Mouse (Mus musculus) embryonic fibroblast, embryonic 13.5 days (primary cell): ENCODE data around the gene Rab5if. TPM values are rescaled to one million over a fixed set of nuclear protein-coding genes. Genes with fewer than 3 reads are reported as not detected.
A peak's percentile ranks its signal among the peaks of the same experiment; 100 is the strongest.
"Not testable (repeated sequence)": the region's sequence is repeated elsewhere in the genome, so short reads cannot be mapped to it uniquely, and the experiment has no call there.

ENCODE experiments used
- H3K27ac ChIP-seq: 2 replicates; pipeline ENCODE4 v1.5.1; 2012; ENCODE audit warnings: low read length, control low read depth, inconsistent platforms; ENCODE audit not compliant: insufficient read depth
- H3K4me1 ChIP-seq: 2 replicates; pipeline ENCODE4 v1.6.1; 2011; ENCODE audit warnings: low read length; ENCODE audit not compliant: control insufficient read depth, insufficient read depth
- H3K4me3 ChIP-seq: 2 replicates; pipeline ENCODE4 v1.5.1; 2011; ENCODE audit warnings: mild to moderate bottlenecking, control low read depth, low read length; ENCODE audit not compliant: insufficient read depth
- CTCF ChIP-seq: IDR thresholded peaks from 2 replicates; pipeline ENCODE4 v1.5.1; 2011; ENCODE audit warnings: mild to moderate bottlenecking, control low read depth, low read length, moderate library complexity, borderline replicate concordance; ENCODE audit not compliant: insufficient read depth
- POLR2A ChIP-seq: IDR thresholded peaks from 2 replicates; pipeline ENCODE4 v1.6.1; 2011; ENCODE audit warnings: low read depth, mild to moderate bottlenecking, control low read depth, low read length, moderate library complexity
- polyA plus RNA-seq: library from polyadenylated mRNA; stranded (reverse); fragments of >200 nt; gene quantifications from 2 replicates; pipeline ENCODE4 v1.2.4, GENCODE M21; 2011; ENCODE audit warnings: low read depth; ENCODE audit not compliant: missing spikeins, insufficient read length

The Rab5if gene
- polyA plus RNA-seq: 125 and 156 TPM in 2 replicates

- Histone ChIP-seq H3K4me1 (0 out of 2 replicates have a peak, but pooled peaks cover 3% of the 10 kb centered on the region), H3K27ac (peak within 1 kb of the TSS; percentile 80), H3K4me3 (peak within 1 kb of the TSS; percentile 95)
- peak; percentile 73 for TF ChIP-seq POLR2A
- TF ChIP-seq CTCF: peak; percentile 66; the same call in 1 of the 2 replicates
Measured at GRCm38 (mm10) chr2:156862772-156863486, at the start of gene Rab5if. Gene Rab5if, plus strand, starts transcription at chr2:156863128.

GRCm38 (mm10) chr2:156814344-156814801 is 48.6 kb upstream of the Rab5if start:
- H3K4me3 ChIP-seq: no peak overlapping the region
- H3K4me1 ChIP-seq: no peaks in the 10 kb centered on the region; the same call in 1 of the 2 replicates
- H3K27ac ChIP-seq: no peak overlapping the region
- no peak for TF ChIP-seq CTCF
- no peak for TF ChIP-seq POLR2A

GRCm38 (mm10) chr2:156814893-156815292 is 48.0 kb upstream of the Rab5if start:
- Histone ChIP-seq H3K4me3 (no peak overlapping the region), H3K27ac (no peak overlapping the region), H3K4me1 (no peaks in the 10 kb centered on the region; the same call in 1 of the 2 replicates)
- TF ChIP-seq POLR2A (no peak), CTCF (no peak)

- H3K4me1 ChIP-seq: no peaks in the 10 kb centered on the region; the same call in 1 of the 2 replicates
- no peak overlapping the region for H3K27ac ChIP-seq
- TF ChIP-seq CTCF (no peak), POLR2A (no peak)
- no peak overlapping the region for H3K4me3 ChIP-seq
Measured at GRCm38 (mm10) chr2:156815412-156815811, 47.5 kb upstream of the Rab5if start.

GRCm38 (mm10) chr2:156816116-156816515 is 46.8 kb upstream of the Rab5if start:
- Histone ChIP-seq H3K4me3 (no peak overlapping the region), H3K27ac (no peak overlapping the region), H3K4me1 (no peaks in the 10 kb centered on the region; the same call in 1 of the 2 replicates)
- TF ChIP-seq CTCF: no peak
- no peak for TF ChIP-seq POLR2A

- H3K4me3 ChIP-seq, H3K27ac ChIP-seq, H3K4me1 ChIP-seq: not testable (repeated sequence)
Measured at GRCm38 (mm10) chr2:156825128-156825527, 37.8 kb upstream of the Rab5if start.

- TF ChIP-seq CTCF (no peak), POLR2A (no peak)
- H3K4me1 ChIP-seq: no peaks in the 10 kb centered on the region
- H3K4me3 ChIP-seq: no peak overlapping the region
- H3K27ac ChIP-seq: no peak overlapping the region
Measured at GRCm38 (mm10) chr2:156834336-156834735, 28.6 kb upstream of the Rab5if start.

- Histone ChIP-seq H3K4me1 (peaks cover 12% of the 10 kb centered on the region), H3K27ac (no peak overlapping the region), H3K4me3 (peak overlapping the region; percentile 72)
- no peak for TF ChIP-seq CTCF
- TF ChIP-seq POLR2A: no peak
Measured at GRCm38 (mm10) chr2:156838839-156839238, 24.1 kb upstream of the Rab5if start.

GRCm38 (mm10) chr2:156839319-156840191 is 23.4 kb upstream of the Rab5if start, which contains the start of gene Tgif2:
Gene Tgif2, plus strand, starts transcription at chr2:156840007.
- H3K27ac ChIP-seq: peak within 1 kb of the TSS; percentile 59
- H3K4me1 ChIP-seq: peaks cover 12% of the 10 kb centered on the region
- TF ChIP-seq CTCF: no peak
- peak; percentile 57; the same call in 1 of the 2 replicates for TF ChIP-seq POLR2A
- H3K4me3 ChIP-seq: peak within 1 kb of the TSS; percentile 72
